Mouse (Mus musculus) liver, adult 2 months (tissue): ENCODE results near the gene Tnk1. TPM values are rescaled to one million over a fixed set of nuclear protein-coding genes. Genes with fewer than 3 reads are reported as not detected.
"Not testable (repeated sequence)": the region's sequence is repeated elsewhere in the genome, so short reads cannot be mapped to it uniquely, and the experiment has no call there.

Source experiments
- DNase-seq: peaks from one replicate; pipeline ENCODE4 v3.0.0-alpha.2; 2011; ENCODE audit warnings: low read depth, low spot score; ENCODE audit errors: extremely low read depth
- H3K27ac ChIP-seq: fragments of 200-500 bp; replicated peaks from 2 replicates; pipeline ENCODE4 v1.5.1; 2012; ENCODE audit warnings: low read depth, mild to moderate bottlenecking, control low read depth, inconsistent platforms, low read length; ENCODE audit not compliant: insufficient read depth
- H3K27me3 ChIP-seq: fragments of 200-500 bp; 2 replicates; pipeline ENCODE4 v1.6.1; 2012; ENCODE audit warnings: mild to moderate bottlenecking, moderate library complexity, low read length, inconsistent platforms; ENCODE audit not compliant: control insufficient read depth, insufficient read depth
- H3K36me3 ChIP-seq: fragments of 200-500 bp; 2 replicates; pipeline ENCODE4 v1.6.1; 2012; ENCODE audit warnings: low read length, inconsistent platforms; ENCODE audit not compliant: control insufficient read depth, insufficient read depth
- H3K4me1 ChIP-seq: fragments of 200-500 bp; 2 replicates; pipeline ENCODE4 v1.6.1; 2011; ENCODE audit warnings: low read length; ENCODE audit not compliant: control insufficient read depth, insufficient read depth
- H3K4me3 ChIP-seq: fragments of 200-500 bp; 2 replicates; pipeline ENCODE4 v1.5.1; 2011; ENCODE audit warnings: low read depth, mild to moderate bottlenecking, control low read depth, low read length, moderate library complexity; ENCODE audit not compliant: insufficient read depth
- H3K79me2 ChIP-seq: fragments of 200-500 bp; 2 replicates; pipeline ENCODE4 v1.6.1; 2012; ENCODE audit warnings: inconsistent platforms, mild to moderate bottlenecking, low read length, moderate library complexity; ENCODE audit not compliant: control insufficient read depth, insufficient read depth
- H3K9ac ChIP-seq: fragments of 200-500 bp; 2 replicates; pipeline ENCODE4 v1.6.1; 2012; ENCODE audit warnings: low read depth, mild to moderate bottlenecking, control low read depth, inconsistent platforms, low read length
- CTCF ChIP-seq: fragments of 200-500 bp; IDR thresholded peaks from 2 replicates; pipeline ENCODE4 v1.5.1; 2011; ENCODE audit warnings: low read depth, low read length, control low read depth
- POLR2A ChIP-seq: fragments of 200-500 bp; IDR thresholded peaks from 2 replicates; pipeline ENCODE4 v1.6.1; 2011; ENCODE audit warnings: low read length, control low read depth; ENCODE audit not compliant: insufficient read depth; ENCODE audit errors: extremely low read depth
- WGBS: fragments of 180-500 bp; shearing (Covaris S2); methylation state at CpG from one replicate; pipeline ENCODE4 v1.1.7; 2018; 5-methylcytosine and 5-hydroxymethylcytosine counted together
- polyA plus RNA-seq: library from polyadenylated mRNA; depleted of rRNA; stranded (reverse); fragments of >200 nt; gene quantifications from 2 replicates; pipeline ENCODE4 v1.2.3, GENCODE M21; 2012
- total RNA-seq: library from RNA; depleted of rRNA; stranded (reverse); fragments of >200 nt; gene quantifications from 2 replicates; pipeline ENCODE4 v1.2.3, GENCODE M21; 2014

The Tnk1 gene
- total and polyA plus RNA-seq, 2 experiments: 0.17 to 0.18 TPM

DNA sequence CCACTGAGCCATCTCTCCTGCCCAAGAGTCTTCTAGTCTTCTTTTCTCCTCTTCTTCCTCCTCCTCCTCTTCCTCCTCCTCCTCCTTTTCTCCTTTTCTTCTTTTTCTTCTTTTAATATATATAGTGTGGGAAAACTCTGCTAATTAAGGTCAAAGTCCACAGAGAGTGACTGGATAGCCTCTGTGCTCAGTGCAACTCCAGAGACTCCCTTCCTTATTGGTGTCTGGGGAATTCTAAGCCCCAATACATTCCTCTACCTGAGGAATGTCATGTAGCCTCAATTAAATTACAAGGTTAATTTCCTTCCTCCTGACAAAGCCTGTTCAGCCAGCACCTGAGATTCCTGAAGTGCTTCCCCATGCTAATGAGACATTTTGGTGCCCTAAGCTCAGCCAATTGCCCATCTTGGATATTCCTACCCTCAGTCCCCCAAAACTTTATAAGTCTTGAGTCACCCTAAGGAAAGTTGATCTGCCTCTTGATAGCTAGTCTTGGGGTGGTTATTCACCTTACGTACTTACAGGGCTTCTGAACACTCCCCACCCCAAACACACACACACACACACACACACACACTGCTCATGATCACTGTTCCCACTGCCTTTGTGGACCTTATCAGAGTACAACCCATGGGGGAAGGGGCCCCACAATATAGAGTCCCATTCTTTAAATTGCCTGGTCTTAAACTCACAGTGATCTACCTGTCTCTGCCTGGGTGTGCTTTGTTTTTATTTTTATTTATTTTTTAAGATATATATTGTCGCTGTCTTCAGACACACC, 11.9 kb upstream of the Tnk1 start:
- WGBS: 96% methylated on average over 2 of the region's 2 CpGs

DNA sequence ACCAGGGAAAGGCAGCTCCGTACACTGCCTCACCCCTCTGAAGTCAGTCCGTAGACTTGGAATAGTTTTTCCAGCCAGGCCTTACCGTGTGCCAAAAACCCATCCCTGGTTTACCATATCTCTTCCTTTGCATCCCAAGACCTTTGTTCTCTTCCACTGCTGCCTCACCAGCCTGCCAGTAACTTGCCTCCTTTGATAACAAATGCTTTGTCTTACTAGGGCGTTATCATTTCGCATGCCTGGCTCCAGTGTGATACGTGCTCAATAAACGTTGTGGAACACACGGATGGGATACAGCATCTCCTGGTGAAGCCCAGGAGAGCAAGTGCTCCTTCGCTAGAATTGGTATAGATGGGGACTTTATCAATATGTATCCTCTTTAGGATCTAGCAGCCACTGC, 8.8 kb upstream of the Tnk1 start:
- Histone ChIP-seq H3K4me1 (no peaks in the 10 kb centered on the region), H3K9ac (no peak overlapping the region), H3K27ac (no peak overlapping the region), H3K4me3 (no peak overlapping the region), H3K27me3 (no peaks in the 10 kb centered on the region), H3K79me2 (no peaks in the 10 kb centered on the region), H3K36me3 (no peaks in the 10 kb centered on the region)
- 61% methylated on average over 9 of the region's 9 CpGs for WGBS
- no peak for TF ChIP-seq CTCF
- no peak for TF ChIP-seq POLR2A
- no peak for DNase-seq

More for the DNA sequence above, 11.9 kb upstream of the Tnk1 start:
- DNase-seq: no peak
- Histone ChIP-seq H3K4me1 (no peaks in the 10 kb centered on the region), H3K36me3 (no peaks in the 10 kb centered on the region), H3K9ac (no peak overlapping the region), H3K27me3 (no peaks in the 10 kb centered on the region), H3K4me3 (no peak overlapping the region), H3K27ac (no peak overlapping the region), H3K79me2 (no peaks in the 10 kb centered on the region)
- TF ChIP-seq CTCF: no peak
- no peak for TF ChIP-seq POLR2A

- Histone ChIP-seq H3K9ac (no peak overlapping the region), H3K27me3 (no peaks in the 10 kb centered on the region), H3K4me1 (no peaks in the 10 kb centered on the region), H3K4me3 (no peak overlapping the region), H3K27ac (no peak overlapping the region), H3K79me2 (no peaks in the 10 kb centered on the region), H3K36me3 (no peaks in the 10 kb centered on the region)
- WGBS: 83% methylated on average over 9 of the region's 9 CpGs
- no peak for TF ChIP-seq POLR2A
- TF ChIP-seq CTCF: no peak
- DNase-seq: no peak
Observed at GRCm38 (mm10) chr11:69865561-69865960, 7.0 kb upstream of the Tnk1 start.

- H3K27ac ChIP-seq: no peak overlapping the region
- DNase-seq: no peak
- H3K36me3 ChIP-seq: no peaks in the 10 kb centered on the region
- H3K4me3 ChIP-seq: no peak overlapping the region
- no peaks in the 10 kb centered on the region for H3K79me2 ChIP-seq
- 62% methylated on average over 8 of the region's 8 CpGs for WGBS
- H3K4me1 ChIP-seq: no peaks in the 10 kb centered on the region
- no peak overlapping the region for H3K9ac ChIP-seq
- H3K27me3 ChIP-seq: no peaks in the 10 kb centered on the region
- TF ChIP-seq POLR2A (no peak), CTCF (no peak)
Observed at GRCm38 (mm10) chr11:69864138-69864860, 5.8 kb upstream of the Tnk1 start.

DNA sequence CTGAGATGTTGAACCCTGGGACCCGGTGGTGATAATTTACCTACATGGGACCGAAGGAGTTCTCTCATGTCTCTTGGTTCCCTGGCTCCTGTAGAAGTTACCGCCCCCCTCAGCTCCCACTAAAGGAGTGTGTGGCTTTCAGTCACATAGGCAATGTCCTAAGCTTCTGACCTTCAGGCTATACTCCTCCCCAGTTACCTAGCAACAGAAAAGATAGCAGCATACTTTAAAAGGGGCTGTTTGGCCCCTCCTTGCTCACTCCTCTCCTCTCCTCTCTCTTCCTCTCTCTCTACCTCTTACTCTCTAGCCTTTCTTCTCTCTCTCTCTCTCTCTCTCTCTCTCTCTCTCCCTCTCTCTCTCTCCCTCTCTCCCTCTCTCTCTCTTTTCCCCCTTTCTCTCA, 5.2 kb upstream of the Tnk1 start:
- WGBS: 76% methylated on average over 3 of the region's 3 CpGs
- not testable (repeated sequence) for H3K4me3 ChIP-seq, H3K79me2 ChIP-seq, H3K4me1 ChIP-seq, H3K27ac ChIP-seq, H3K36me3 ChIP-seq, DNase-seq, H3K9ac ChIP-seq, H3K27me3 ChIP-seq

GRCm38 (mm10) chr11:69855347-69855746, 3.2 kb downstream of the Tnk1 start:
- Histone ChIP-seq H3K4me3 (no peak overlapping the region), H3K9ac (no peak overlapping the region), H3K4me1 (no peaks in the 10 kb centered on the region)

More at GRCm38 (mm10) chr11:69855347-69855746, 3.2 kb downstream of the Tnk1 start:
- 52% methylated on average over 16 of the region's 16 CpGs for WGBS
- TF ChIP-seq POLR2A (no peak), CTCF (peak; percentile 51)
- no peaks in the 10 kb centered on the region for H3K27me3 ChIP-seq
- DNase-seq: no peak
- no peaks in the 10 kb centered on the region; the same call in 1 of the 2 replicates for H3K36me3 ChIP-seq
- no peak overlapping the region for H3K27ac ChIP-seq
- no peaks in the 10 kb centered on the region for H3K79me2 ChIP-seq
